Mouse (Mus musculus) hindbrain, embryonic 10.5 days (tissue): ENCODE measurements at regions not wholly inside any gene's neighbourhood (a gene's known extent, or its start where the extent isn't known, plus 50 kb on each side); places are given as distances from the start of the nearest gene placed in this dataset.

ENCODE experiments used
- DNase-seq: peaks from one replicate; pipeline ENCODE4 v3.0.0-alpha.2; 2017; ENCODE audit warnings: low spot score
- H3K27ac ChIP-seq: fragments of 300-500 bp; sonication (generic); 2 replicates; pipeline ENCODE4 v1.5.1; 2016; ENCODE audit warnings: mild to moderate bottlenecking, moderate library complexity
- H3K27me3 ChIP-seq: fragments of 300-500 bp; sonication (generic); 2 replicates; pipeline ENCODE4 v1.6.1; 2016; ENCODE audit warnings: mild to moderate bottlenecking; ENCODE audit not compliant: poor library complexity, insufficient read depth, severe bottlenecking
- H3K36me3 ChIP-seq: fragments of 300-500 bp; sonication (generic); 2 replicates; pipeline ENCODE4 v1.6.1; 2016; ENCODE audit warnings: mild to moderate bottlenecking, moderate library complexity
- H3K4me1 ChIP-seq: fragments of 300-500 bp; sonication (generic); replicated peaks from 2 replicates; pipeline ENCODE4 v1.6.1; 2016; ENCODE audit warnings: mild to moderate bottlenecking
- H3K4me3 ChIP-seq: fragments of 300-500 bp; sonication (generic); 2 replicates; pipeline ENCODE4 v1.5.1; 2016; ENCODE audit warnings: mild to moderate bottlenecking, moderate library complexity
- H3K9me3 ChIP-seq: fragments of 300-500 bp; sonication (generic); 2 replicates; pipeline ENCODE4 v1.6.1; 2016; ENCODE audit warnings: mild to moderate bottlenecking, moderate library complexity
- WGBS: fragments of 180-500 bp; shearing (Covaris S2); methylation state at CpG from one replicate; pipeline ENCODE4 v1.1.7; 2016; 5-methylcytosine and 5-hydroxymethylcytosine counted together

GRCm38 (mm10) chr6:147765241-147765640 is 281.8 kb upstream of the Far2 start:
- Histone ChIP-seq H3K9me3 (no peaks in the 10 kb centered on the region), H3K4me1 (no peaks in the 10 kb centered on the region), H3K36me3 (no peaks in the 10 kb centered on the region), H3K27ac (no peak overlapping the region), H3K4me3 (no peak overlapping the region), H3K27me3 (no peaks in the 10 kb centered on the region)
- DNase-seq, result no peak
- WGBS, result 92% methylated on average over 1 of the region's 1 CpGs

DNA sequence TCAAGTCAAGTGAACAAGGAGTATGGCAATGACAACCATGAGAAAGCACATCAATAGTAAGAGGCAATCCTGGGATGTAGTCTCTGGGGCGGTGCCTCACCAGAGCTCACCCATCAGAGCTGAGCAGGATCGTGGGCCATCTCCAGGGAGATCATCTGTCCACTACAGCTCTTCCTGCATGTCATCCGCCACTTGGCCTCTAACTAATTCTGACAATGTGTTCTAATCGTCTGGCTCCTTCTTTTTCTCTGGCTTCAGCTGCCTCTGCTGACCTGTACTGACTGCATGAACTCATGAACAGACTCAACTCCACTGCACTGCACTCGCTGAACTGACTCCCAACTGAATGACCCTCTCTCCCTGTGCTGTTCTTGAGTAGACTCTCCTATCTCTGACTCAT is 277.9 kb upstream of the Far2 start:
- Histone ChIP-seq H3K27ac (no peak overlapping the region), H3K4me3 (no peak overlapping the region), H3K27me3 (no peaks in the 10 kb centered on the region), H3K4me1 (no peaks in the 10 kb centered on the region), H3K9me3 (no peaks in the 10 kb centered on the region), H3K36me3 (no peaks in the 10 kb centered on the region)
- 84% methylated on average over 5 of the region's 5 CpGs for WGBS
- no peak for DNase-seq

GRCm38 (mm10) chr6:147770034-147770433 is 277.0 kb upstream of the Far2 start:
- H3K27ac ChIP-seq, result no peak overlapping the region
- H3K9me3 ChIP-seq, result no peaks in the 10 kb centered on the region
- no peaks in the 10 kb centered on the region for H3K27me3 ChIP-seq
- H3K36me3 ChIP-seq, result no peaks in the 10 kb centered on the region
- no peak for DNase-seq
- H3K4me1 ChIP-seq, result no peaks in the 10 kb centered on the region
- H3K4me3 ChIP-seq, result no peak overlapping the region

DNA sequence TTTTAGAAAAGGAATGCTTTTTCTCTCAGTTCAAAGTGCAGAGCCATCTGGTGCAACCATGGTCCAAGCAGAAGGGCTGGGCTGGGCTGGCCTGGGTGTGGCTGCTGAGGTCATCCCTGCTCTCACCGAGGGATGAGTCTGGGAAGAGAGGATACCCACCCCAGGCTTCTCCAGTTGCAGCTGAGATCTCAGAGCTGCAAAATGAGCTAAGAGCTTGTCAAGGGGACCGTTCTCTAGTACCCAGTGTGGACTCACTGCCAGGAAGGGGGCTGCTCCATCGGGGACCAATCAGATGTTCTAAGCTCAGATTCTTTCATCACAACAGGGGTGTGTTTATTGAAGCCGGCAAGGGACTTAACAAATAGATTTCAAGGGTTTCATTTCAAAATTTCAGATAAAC is 275.6 kb upstream of the Far2 start:
- H3K4me3 ChIP-seq, result no peak overlapping the region
- peak; percentile 4 for DNase-seq
- WGBS, result 47% methylated on average over 4 of the region's 4 CpGs

DNA sequence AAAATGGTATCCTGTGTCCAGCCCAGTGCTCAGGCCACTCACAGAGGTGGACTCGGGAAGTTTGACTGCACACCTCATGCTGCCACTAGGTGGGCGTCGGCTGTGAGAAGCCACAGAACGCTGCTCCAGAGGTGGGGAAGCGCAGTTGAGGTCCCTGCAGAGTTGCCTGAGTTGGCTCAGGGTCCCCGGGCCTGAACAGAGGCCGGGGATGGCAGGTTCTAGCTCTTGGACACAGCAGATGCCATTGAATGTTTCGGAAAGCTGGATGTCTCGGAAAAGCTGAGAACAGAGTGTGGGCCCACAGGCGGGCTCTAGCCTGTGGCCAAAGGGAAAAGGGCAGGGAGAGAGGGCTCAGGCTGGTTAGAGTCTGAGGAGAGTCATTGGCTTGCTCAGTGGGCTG is 273.2 kb upstream of the Far2 start:
- Histone ChIP-seq H3K36me3 (no peaks in the 10 kb centered on the region), H3K27me3 (no peaks in the 10 kb centered on the region), H3K4me1 (no peaks in the 10 kb centered on the region), H3K27ac (no peak overlapping the region), H3K4me3 (no peak overlapping the region), H3K9me3 (no peaks in the 10 kb centered on the region)
- 77% methylated on average over 10 of the region's 10 CpGs for WGBS
- DNase-seq, result no peak

More for the DNA sequence above, 275.6 kb upstream of the Far2 start:
- Histone ChIP-seq H3K9me3 (no peaks in the 10 kb centered on the region), H3K36me3 (no peaks in the 10 kb centered on the region), H3K27me3 (no peaks in the 10 kb centered on the region), H3K27ac (no peak overlapping the region), H3K4me1 (no peaks in the 10 kb centered on the region)

DNA sequence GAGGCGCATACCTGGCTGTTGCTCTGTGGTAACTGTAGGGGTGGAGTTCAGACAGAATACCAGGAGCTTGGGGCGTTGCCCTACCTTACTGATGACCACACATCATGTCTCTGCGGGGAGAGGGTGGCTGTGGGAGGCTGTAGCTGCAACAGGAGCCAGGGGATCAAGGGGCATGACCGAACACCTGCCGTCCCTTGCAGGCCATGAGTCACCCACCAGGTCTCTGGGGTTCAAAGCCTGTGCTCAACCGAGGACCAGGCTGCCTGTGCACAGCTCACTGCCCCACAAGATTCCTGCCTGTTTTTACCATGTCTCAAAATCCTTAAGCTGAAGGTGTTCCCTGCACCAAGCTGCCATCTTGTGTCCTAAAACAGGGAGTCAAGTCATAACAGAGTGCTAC is 272.4 kb upstream of the Far2 start:
- Histone ChIP-seq H3K27ac (no peak overlapping the region), H3K4me1 (no peaks in the 10 kb centered on the region), H3K4me3 (no peak overlapping the region), H3K9me3 (no peaks in the 10 kb centered on the region), H3K36me3 (no peaks in the 10 kb centered on the region), H3K27me3 (no peaks in the 10 kb centered on the region)
- 84% methylated on average over 6 of the region's 6 CpGs for WGBS
- DNase-seq, result no peak

DNA sequence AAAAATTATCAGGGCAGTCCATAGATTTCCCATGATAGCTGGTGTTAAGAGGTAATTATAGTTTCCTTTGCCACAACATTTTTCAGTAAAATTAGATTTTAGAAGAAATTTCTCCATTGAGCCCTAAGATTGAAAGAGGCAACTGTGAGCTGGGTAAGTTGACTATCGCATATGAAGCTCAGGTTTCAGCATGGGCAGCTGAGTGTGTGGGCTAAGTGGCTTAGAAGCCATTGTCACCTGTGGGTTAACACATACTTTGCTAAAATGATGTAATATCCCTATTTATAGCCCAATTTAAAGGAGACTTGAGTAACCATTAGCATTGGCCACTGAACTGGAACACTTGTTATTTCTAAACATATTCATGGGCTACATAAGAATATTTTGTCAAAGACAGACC is 267.6 kb upstream of the Far2 start:
- Histone ChIP-seq H3K36me3 (no peaks in the 10 kb centered on the region), H3K27ac (no peak overlapping the region), H3K9me3 (no peaks in the 10 kb centered on the region), H3K4me3 (no peak overlapping the region), H3K27me3 (no peaks in the 10 kb centered on the region), H3K4me1 (no peaks in the 10 kb centered on the region)
- 92% methylated on average over 1 of the region's 1 CpGs for WGBS
- DNase-seq, result no peak

- H3K4me1 ChIP-seq, result no peaks in the 10 kb centered on the region
- H3K27me3 ChIP-seq, result no peaks in the 10 kb centered on the region
- H3K27ac ChIP-seq, result no peak overlapping the region
- no peak overlapping the region for H3K4me3 ChIP-seq
- no peaks in the 10 kb centered on the region for H3K9me3 ChIP-seq
- DNase-seq, result no peak
- no peaks in the 10 kb centered on the region for H3K36me3 ChIP-seq
- 84% methylated on average over 2 of the region's 2 CpGs for WGBS
These were observed 262.8 kb upstream of the Far2 start for GRCm38 (mm10) chr6:147784249-147784648.

GRCm38 (mm10) chr6:147784854-147785253 is 262.2 kb upstream of the Far2 start:
- DNase-seq, result no peak
- H3K9me3 ChIP-seq, result no peaks in the 10 kb centered on the region
- H3K4me3 ChIP-seq, result no peak overlapping the region
- H3K36me3 ChIP-seq, result no peaks in the 10 kb centered on the region
- WGBS, result 93% methylated on average over 6 of the region's 6 CpGs
- H3K27ac ChIP-seq, result no peak overlapping the region
- H3K27me3 ChIP-seq, result no peaks in the 10 kb centered on the region
- H3K4me1 ChIP-seq, result no peaks in the 10 kb centered on the region

DNA sequence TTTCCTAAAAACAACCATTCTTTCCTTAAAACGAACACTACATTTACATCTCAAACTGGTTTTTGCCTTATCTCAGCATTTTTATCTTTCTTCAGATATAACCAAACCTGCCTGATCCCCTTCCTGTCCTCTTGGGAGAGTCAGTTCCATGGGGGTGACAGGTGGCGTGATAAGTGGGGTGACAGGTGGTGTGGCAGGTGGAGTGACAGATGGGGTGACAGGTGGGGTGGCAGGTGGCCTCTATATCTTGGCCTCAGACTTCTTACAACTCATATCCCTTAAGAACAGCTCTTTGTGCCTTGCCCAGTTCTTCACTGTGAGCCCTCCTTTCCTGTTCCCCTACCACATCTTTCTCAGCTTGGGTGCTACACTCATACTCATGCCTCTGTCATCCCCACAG is 259.0 kb upstream of the Far2 start:
- Histone ChIP-seq H3K4me3 (no peak overlapping the region), H3K27me3 (no peaks in the 10 kb centered on the region), H3K36me3 (no peaks in the 10 kb centered on the region), H3K4me1 (no peaks in the 10 kb centered on the region), H3K27ac (no peak overlapping the region), H3K9me3 (no peaks in the 10 kb centered on the region)
- WGBS, result 81% methylated on average over 2 of the region's 2 CpGs
- no peak for DNase-seq

- Histone ChIP-seq H3K36me3 (no peaks in the 10 kb centered on the region), H3K9me3 (no peaks in the 10 kb centered on the region), H3K4me1 (no peaks in the 10 kb centered on the region), H3K27me3 (no peaks in the 10 kb centered on the region), H3K27ac (no peak overlapping the region), H3K4me3 (no peak overlapping the region)
- DNase-seq, result no peak
- 81% methylated on average over 6 of the region's 6 CpGs for WGBS
These were observed 257.9 kb upstream of the Far2 start for GRCm38 (mm10) chr6:147789112-147789511.

- no peaks in the 10 kb centered on the region for H3K36me3 ChIP-seq
- WGBS, result 54% methylated on average over 3 of the region's 3 CpGs
These were observed 253.2 kb upstream of the Far2 start for GRCm38 (mm10) chr6:147793811-147794210.

DNA sequence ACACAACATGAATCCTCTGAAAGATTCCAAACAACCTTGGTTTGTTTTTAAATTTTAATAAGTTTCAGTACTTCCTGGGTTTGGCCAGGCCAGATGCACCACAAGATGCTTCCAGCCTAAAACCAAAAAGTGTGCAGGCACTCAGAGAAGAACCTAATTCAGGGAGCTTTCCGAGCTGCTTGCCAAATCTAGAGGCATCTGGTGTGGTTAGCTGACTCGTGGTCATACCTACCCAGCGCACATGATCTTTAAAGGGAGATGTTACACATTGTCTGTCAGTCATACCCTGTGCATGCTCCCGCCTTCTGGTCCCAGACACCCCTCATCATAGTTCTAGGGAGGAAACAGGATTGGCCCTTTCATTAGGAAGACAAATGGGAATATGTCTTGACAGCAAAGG is 252.7 kb upstream of the Far2 start:
- no peaks in the 10 kb centered on the region for H3K27me3 ChIP-seq
- no peaks in the 10 kb centered on the region for H3K9me3 ChIP-seq
- H3K4me3 ChIP-seq, result no peak overlapping the region
- H3K36me3 ChIP-seq, result no peaks in the 10 kb centered on the region
- 83% methylated on average over 4 of the region's 4 CpGs for WGBS
- H3K4me1 ChIP-seq, result no peaks in the 10 kb centered on the region
- DNase-seq, result no peak
- no peak overlapping the region for H3K27ac ChIP-seq

More at GRCm38 (mm10) chr6:147793811-147794210, 253.2 kb upstream of the Far2 start:
- H3K27ac ChIP-seq, result no peak overlapping the region
- DNase-seq, result no peak
- no peaks in the 10 kb centered on the region for H3K4me1 ChIP-seq
- H3K4me3 ChIP-seq, result no peak overlapping the region
- H3K27me3 ChIP-seq, result no peaks in the 10 kb centered on the region
- no peaks in the 10 kb centered on the region for H3K9me3 ChIP-seq

GRCm38 (mm10) chr6:147799009-147799727 is 247.9 kb upstream of the Far2 start:
- Histone ChIP-seq H3K4me3 (no peak overlapping the region), H3K4me1 (no peaks in the 10 kb centered on the region), H3K27ac (no peak overlapping the region), H3K27me3 (no peaks in the 10 kb centered on the region), H3K9me3 (no peaks in the 10 kb centered on the region), H3K36me3 (no peaks in the 10 kb centered on the region)
- WGBS, result 88% methylated on average over 9 of the region's 9 CpGs
- no peak for DNase-seq
